Mouse (Mus musculus): ENCODE measurements at regions not wholly inside any gene's neighbourhood (a gene's known extent, or its start where the extent isn't known, plus 50 kb on each side); places are given as distances from the start of the nearest gene placed in this dataset.
A peak's percentile ranks its signal among the peaks of the same experiment; 100 is the strongest.

DNA sequence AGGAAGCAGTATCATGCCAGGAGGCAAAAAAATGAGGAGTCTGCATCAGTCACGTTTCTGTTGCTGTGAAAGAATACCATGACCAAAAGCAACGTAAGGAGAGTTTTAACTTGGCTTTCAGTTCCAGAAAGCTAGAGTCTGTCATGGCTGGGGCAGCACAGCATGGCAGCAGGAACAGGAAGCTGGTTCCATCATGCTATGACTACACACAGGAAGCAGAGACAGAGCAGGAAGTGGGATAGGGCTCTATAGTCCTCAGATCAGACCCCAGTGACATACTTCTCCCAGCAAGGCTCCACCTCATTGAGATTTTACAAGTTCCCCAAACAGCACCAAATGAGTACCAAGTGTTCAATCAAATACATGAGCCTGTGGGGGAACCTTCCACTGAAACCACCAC lies 453.6 kb downstream of the Etnk1 start:
- no peak for DNase-seq (ENCODE audit: low spot score in 2 of 2)

DNA sequence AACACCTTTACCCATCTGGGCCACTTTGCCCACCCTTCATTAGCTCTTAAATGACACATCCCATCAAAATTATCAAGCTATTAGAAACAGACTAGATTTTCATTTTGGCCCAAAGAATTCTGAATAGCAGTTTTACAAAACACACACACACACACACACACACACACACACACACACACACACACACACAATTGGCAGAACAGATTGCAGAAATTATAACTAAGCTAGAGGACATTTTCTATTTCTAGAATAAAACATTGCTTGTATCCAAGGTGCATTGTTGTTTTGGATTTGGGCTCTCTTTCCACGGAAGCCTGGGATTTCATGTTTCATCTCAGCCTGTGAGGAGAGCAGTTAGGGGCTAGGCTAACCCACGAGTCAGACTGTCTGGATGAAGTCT lies 455.1 kb downstream of the Etnk1 start:
- DNase-seq (ENCODE audit: low spot score in 2 of 2): peak; percentile 35 to 54

DNA sequence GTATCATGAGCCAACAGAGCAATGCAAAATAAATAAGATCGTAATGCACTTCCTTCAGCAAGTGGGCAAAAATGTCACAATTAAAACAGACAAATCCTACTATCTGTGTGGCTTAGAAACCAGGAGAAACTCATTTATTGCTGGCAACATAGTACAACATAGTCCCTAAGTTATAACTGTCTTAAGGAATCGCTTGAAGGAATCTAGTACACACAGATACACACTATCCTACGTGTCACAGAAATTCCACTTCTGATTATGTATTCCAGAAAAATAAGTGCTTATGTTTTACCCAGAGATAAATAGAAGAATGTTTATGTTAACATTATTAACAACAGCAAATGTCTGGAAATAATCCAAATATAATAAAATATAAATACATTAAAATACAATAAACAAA lies 457.9 kb downstream of the Etnk1 start:
- DNase-seq (ENCODE audit: low spot score in 2 of 2): no peak

DNA sequence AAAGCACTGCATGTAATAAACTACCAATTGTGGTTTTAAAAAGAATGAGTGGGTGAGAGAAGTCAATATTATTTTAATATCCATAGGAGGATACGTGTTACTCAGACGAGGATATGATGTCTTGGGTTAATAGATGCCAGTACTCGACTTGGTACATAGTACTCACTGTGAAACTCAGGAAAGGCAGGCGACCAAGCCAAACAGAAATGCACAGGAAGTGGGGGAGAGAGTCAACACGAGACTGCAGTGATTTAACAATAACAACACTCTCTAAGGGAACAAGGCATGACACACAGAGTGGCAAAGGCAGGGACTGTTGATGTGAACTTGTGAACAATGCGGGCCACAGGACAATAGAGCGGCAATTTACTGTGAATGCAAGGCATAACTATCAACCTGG lies 464.6 kb downstream of the Etnk1 start:
- DNase-seq (ENCODE audit: low spot score in 2 of 2): no peak

DNA sequence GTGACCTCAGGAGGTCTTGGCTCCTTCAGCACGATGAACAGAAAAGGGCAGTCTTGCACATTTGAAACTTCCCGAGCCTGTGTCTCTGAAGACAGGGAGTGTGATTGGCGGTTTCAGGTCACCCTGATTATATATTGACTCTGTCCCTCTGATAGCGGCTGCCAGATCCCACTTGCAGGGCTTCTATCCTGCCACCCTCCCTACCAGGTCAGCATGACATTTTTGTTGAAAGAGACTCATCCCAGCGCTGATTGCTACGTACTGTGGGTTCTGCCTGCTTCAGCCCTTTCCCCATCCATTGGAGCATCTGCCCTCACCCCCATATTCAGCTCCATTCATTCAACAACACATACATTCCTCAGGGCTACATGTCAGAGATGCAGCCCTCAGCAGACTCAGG lies 466.7 kb downstream of the Etnk1 start:
- no peak for DNase-seq (ENCODE audit: low spot score in 2 of 2)

DNA sequence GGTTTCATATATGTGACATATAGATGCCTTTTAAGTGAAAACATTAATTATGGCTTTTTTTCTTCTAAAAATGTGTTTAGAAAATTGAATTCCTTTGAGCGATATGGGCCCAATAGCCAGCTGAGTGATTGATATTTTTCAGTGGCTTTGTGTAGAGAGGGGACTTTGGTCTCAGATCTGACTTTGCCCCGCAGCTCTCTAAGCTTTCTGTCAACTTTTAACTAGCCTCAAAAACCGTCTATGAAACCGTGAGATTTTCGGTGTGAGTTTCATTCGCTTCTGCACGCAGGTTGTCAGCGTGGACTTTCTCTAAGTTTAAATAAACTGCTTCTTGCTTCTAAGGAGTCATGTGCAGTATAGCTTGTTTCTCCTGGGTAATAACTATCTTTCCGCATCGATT lies 467.3 kb downstream of the Etnk1 start:
- DNase-seq (ENCODE audit: low spot score in 2 of 2): no peak

DNA sequence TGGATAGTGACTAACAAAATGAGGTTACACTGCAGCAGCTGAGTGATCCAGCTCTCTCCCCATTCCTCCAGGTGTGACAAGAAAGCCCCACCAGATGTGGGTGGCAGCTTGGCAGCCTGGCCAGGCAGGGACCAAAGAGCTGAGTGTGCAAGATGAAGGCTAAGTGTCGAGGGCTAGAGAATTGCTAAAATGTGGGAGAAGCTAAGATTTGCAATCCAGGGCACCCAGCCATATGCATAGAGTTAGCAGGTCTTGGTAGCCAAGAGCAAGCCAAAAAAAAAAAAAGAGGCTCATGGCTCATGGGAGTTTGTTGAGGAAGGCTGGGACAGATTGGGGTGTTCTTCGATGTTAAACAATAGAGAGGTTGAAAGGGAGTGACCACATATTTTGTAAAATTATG lies 468.0 kb downstream of the Etnk1 start:
- DNase-seq (ENCODE audit: low spot score in 2 of 2): no peak

DNA sequence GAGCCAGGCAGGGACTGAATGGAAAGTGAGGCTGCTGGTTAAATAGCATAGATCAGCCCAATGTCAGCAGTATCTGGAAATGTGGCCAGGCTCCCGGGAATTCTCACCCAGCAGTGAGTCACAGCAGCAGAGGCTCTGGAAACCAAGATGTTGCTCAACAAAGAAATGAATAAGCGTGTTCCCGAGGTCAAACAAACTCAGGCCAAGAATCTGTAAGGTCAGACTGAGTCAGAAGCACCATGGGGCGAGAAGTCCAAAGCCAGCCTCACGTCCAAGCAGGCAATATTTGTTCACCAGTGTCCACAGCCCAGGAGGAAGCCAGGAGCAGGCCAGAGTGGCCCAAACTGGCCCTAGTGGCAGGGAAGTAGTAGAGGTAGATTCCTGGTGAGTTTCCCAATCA lies 473.6 kb downstream of the Etnk1 start:
- no peak for DNase-seq (ENCODE audit: low spot score in 2 of 2)

DNA sequence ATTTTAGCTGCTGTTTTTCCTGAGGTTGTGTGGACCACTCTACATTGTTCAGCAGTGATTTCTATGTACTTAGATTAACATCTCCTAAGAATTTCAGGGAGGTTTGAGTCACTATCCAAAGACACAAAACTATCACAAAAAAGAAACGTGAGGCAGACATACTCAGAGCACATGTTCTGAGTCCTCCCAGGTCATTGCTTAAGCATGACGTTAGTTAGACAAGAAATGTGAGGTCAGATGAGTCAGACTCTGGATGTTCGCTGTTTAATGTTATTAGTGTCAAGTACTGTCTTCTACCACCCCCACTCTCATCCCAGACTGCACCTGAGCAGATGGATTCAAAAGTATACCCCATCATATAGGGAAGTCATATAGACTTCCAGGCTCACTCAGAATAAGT lies 475.0 kb downstream of the Etnk1 start:
- no peak for DNase-seq (ENCODE audit: low spot score in 2 of 2)

DNA sequence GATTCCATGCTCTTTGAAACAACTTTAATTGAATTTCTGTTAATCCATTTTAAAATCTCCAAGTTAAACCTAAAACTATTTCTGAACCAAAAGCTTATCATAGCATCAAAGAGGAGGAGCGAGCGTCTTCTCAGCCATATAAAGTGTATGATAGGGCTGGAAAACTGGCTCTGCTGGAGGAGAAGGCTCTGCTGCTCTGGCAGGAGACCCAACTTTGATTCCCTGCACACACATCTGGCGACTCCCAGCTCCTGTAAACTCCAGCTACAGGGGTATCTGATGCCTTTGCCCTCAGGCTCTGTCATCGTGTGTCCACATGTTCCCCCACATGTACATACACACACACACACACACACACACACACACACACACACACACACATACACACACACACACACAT lies 479.0 kb downstream of the Etnk1 start:
- DNase-seq (ENCODE audit: low spot score in 2 of 2): no peak

DNA sequence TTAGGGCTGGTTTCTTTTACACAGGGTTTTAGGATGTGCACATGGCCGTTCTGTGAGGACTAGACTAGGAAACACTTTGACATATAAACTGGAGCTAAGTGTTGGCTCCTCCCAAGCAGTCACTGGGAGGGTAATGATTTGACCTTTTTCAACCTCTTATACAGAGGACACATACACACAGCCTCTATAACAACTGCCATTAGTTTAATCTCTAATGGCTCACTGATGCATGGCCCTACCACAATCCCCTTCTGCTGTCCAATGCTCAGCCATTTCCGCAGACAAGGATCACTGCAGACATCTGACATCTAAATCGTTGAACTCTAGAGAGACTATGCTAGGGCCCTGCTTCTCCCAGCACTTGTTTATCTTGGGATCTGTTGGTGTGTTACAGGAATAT lies 481.5 kb downstream of the Etnk1 start:
- no peak for DNase-seq (ENCODE audit: low spot score in 2 of 2)

DNA sequence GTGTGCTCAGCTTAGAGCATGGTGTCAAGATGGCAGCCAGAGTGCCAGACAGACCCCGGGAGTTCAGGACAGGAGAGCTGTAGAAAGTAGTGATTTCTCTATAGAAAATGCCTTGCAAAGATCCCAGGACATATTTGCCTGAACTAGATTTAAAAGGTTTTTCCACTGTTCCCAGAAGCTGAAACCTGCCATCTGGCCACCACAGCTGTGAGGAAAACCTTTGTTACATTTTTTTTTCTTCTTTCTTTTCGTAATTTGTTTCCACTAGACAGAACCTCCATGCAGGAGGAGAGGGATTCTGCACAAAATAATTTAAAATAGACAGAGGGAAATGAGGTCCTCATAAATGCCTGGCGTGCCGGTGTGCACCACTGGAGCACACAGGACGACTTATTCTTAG lies 489.6 kb downstream of the Etnk1 start:
- peak in 1 of 2 experiments; percentile 27 for DNase-seq (ENCODE audit: low spot score in 2 of 2)

DNA sequence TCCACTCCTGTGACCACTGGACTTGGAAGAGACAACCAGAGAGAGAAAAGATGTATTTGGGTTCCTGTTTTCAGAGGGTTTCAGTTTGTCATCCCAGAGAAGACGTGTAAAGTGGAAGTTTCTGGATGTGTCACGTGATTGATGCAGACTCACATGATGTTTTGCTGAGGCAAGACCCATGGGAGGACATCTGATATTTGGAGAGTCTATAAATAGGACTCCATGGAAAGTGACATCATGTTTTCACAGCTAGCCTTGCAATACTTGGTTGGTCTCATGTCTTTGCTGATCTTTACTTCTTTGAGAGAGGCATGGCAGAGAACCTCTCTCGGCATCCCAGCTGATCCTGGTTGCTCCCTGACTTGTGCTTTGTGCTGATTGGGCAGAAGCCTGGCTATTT lies 493.8 kb downstream of the Etnk1 start:
- no peak for DNase-seq (ENCODE audit: low spot score in 2 of 2)

DNA sequence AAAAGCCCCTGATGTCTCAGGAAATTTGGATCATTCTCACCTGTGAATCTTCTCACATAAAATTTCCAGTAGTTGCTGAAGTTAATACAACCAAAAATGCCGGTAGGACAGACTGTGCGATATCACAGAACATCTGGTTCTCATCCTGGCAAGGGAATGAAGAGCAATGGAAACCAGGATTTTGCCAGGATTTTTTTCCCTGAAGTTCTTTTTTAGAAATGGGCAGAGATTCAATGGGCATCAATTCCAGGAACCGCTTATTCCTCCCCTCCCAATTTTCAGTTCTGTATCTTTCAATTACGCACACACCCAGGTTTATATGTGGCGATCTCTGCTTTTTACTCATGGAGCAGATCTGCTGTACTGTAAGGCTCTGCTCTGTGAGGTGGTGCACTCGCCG lies 496.3 kb downstream of the Etnk1 start:
- peak in 1 of 2 experiments; percentile 28 for DNase-seq (ENCODE audit: low spot score in 2 of 2)

DNA sequence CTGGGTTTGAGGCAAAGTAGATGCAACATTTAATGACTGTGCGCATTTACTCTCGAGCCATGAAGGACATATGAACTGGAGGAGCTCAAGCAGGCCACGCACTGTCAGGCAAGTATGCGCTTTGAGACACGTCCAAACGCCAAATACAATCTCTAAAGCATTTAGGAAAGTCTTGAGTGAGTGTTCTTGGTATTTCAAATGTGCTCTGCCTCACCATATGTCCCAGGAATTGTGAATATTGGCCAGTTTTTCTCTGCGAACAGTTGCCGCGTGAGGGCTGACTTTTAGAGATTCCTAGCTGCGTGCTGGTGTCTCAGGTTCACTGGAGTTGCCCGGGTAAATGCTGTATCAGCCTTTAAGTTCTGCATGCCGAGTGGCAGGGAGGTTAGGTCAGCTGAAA lies 498.4 kb downstream of the Etnk1 start:
- DNase-seq (ENCODE audit: low spot score in 2 of 2): peak; percentile 32

DNA sequence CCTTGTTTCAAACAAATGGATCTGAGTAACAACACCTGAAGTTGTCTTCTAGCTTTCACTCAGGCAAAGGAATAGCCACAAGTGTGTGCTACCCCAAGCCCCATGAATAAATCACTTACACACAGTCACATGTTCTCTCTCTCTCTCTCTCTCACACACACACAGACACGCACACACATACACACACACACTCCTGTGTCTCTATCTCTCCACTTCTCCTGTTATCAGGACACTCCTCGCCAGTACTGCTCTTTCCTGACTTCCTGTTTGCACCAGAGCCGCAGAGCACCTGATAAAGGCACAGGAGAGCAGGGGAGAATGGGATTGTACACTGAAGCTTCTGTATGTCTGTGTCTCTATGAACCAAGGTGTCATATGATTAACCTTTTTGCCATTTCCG lies 501.5 kb downstream of the Etnk1 start:
- DNase-seq (ENCODE audit: low spot score in 2 of 2): no peak

DNA sequence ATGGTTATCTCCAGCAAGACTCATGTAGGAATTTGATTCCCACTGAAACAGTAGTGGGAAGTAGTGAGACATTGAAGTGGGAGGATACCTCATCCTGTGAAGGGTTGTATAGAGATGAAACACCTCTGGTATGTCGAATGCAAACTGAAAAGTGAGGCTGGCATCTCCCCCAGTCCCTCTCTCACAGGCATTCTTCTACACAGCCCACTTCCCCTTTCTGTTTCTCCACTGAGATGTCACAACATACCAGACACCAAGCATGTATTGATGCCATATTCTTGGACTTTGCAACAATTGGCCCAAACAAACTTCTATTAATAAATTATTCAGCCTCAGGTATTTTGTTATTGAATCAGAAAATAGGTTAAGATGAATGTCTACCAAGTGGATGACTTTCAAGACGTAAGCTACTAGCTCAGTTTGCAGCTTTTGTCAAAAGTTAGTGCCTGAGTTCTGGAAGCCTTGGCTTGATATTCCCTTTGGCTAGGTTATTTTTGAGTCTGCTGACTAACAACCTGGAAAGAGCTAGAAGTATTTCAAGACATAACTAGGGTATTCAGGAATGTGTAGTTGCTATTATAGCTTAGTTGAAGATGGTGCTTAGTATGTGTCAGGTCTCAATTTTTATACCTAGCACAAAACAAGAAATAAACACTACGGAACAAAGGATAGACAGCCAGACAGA lies 502.6 kb downstream of the Etnk1 start:
- DNase-seq (ENCODE audit: low spot score in 2 of 2): no peak

DNA sequence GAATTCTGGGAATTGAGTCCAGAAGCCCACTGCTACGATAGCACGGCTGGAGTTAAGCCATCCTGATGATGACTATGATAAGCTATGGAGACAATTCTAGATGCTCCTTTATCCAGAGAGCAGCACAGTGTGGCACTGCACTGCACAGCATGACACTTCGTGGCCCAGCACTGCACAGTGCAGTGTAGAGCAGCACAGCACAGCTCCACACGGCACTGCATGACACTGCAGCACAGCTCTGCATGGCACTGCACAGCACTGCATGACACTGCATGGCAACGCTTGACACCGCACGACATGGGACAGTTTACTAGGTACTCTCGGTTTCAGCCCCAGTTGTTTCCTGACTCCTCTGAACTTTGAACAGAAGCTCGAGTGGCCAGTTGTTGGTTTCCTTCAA lies 523.1 kb downstream of the Etnk1 start:
- no peak for DNase-seq (ENCODE audit: low spot score in 2 of 2)

DNA sequence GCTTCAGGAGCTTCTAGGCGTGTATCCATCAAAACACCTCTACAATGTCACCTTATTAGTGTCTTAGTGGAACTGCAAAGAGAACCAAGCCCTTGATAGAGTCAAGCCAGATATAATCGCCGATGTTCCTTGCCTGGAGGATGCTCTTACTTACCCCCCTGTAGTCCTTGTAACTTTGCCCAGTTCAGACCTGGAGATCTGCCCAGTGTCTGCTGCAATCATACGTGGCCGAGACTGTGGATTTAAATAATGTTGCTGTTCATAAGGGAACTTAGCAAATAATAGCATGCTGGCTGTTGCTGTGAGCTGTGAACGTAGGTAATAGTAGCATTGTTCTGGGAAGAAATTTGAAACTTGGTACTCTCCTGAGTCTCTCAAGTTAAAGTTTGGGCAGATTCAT lies 523.8 kb downstream of the Etnk1 start:
- no peak for DNase-seq (ENCODE audit: low spot score in 2 of 2)

DNA sequence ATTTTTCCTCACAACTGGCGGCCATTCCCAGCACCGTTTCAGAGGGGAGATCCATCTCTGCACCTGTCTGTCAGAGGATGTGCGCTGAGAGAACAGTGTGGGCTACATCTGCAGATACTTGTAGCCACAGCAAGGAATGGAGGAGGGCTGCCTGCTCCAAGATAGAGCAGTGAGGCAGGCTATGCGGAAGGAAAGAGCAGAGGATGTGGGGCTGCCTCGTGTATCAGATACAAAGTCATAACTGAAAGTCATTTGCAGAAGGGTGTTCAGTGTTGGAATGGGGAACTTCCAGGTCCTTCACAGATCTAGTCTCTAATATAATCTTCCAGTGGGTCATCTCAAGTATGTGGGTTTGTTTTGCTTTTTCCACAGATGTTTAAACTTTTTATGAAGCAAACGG lies 531.0 kb downstream of the Etnk1 start:
- no peak for DNase-seq (ENCODE audit: low spot score in 2 of 2)

DNA sequence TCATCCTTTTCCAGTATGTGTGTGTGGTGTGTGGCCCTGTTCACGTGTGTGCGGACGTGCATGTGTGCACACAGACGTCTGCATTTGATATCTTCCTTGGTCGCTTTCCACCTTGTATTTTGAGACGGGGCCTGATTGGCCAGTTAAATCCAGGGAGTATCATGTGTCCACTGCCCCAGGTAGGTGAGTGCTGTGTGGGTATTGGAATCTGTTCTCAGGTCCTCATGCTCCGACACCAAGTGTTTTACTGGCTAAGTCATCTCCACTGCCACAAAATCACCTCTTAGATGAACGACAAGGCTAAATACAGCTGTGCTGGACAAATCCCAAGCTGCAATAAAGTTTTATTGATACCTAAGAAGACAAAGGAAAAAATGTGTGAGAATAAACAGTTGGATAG lies 537.0 kb downstream of the Etnk1 start:
- DNase-seq (ENCODE audit: low spot score in 2 of 2): no peak

DNA sequence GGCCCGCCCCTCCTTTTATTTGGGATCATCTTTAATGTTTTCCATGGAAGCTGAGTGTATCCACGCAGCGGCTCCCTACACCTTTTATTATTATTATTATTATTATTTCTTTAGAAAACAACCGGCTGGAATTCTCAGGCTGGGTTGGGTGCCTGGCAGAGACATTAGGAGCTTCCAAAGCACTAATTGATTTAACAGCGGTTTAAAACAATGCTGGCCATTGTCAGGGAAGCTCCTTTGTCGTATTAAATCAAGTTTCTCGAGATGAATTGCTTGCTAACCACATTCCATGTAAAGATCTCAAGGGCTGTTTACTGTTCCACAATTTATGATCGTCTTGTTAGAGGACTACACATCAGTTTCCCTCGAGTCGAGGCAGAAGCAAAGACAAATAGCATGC lies 539.4 kb downstream of the Etnk1 start:
- DNase-seq (ENCODE audit: low spot score in 2 of 2): no peak

DNA sequence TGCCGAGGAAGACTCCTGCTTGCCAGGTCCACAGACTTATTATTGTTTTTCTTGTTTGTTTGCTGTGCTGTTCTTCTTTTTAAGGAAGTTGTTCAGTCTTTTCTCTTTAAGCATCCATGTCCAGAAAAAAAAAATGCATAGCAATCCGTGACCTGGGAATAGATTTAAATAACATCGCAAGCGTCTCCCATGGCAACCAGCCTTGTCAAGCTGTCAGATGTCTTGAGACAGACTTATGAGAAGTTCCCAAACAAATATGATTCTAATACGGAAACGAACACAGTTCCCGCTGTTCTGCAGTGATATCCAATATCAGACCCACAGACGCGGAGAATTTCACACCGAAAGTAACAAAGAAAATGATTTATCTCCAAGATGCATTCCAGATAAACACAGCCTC lies 547.4 kb downstream of the Etnk1 start:
- DNase-seq (ENCODE audit: low spot score in 2 of 2): peak in 1 of 2 experiments; percentile 28

DNA sequence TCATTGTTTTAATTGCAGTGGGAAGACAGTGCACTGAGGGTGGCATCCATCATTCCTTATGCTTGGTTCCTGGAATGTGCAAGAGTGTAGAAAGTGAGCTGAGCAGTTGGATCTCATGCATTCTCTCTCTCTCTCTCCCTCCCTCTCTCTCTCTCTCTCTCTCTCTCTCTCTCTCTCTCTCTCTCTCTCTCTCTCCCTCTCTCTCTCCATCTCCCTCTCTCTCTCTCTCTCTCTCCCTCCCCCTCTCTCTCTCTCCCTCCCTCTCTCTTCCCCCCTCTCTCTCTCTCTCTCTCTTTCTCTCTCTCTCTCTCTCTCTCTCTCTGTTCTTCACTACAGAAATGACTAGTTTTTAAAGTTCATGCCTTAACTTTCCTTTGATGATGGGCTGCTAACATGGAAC lies 583.1 kb downstream of the Etnk1 start:
- DNase-seq (ENCODE audit: low spot score in 2 of 2): no peak

Measured in right cerebral cortex, postnatal 10 days (tissue).